Mouse (Mus musculus) heart, embryonic 13.5 days (tissue): ENCODE measurements at regions not wholly inside any gene's neighbourhood (a gene's known extent, or its start where the extent isn't known, plus 50 kb on each side); places are given as distances from the start of the nearest gene placed in this dataset.

Experiments used
- ATAC-seq: fragments of 200-750 bp; cut with Nextera tagmentation; 2 replicates; pipeline ENCODE4 v1.8.0; 2017; ENCODE audit warnings: moderate TSS enrichment; ENCODE audit not compliant: insufficient number of reproducible peaks, low FRiP score, low TSS enrichment; ENCODE audit errors: extremely low read depth
- H3K27ac ChIP-seq: fragments of 300-500 bp; sonication (generic); replicated peaks from 2 replicates; pipeline ENCODE4 v1.5.1; 2015; ENCODE audit warnings: moderate library complexity, mild to moderate bottlenecking, inconsistent platforms
- H3K27me3 ChIP-seq: fragments of 300-500 bp; sonication (generic); replicated peaks from 2 replicates; pipeline ENCODE4 v1.6.1; 2015; ENCODE audit warnings: mild to moderate bottlenecking, inconsistent platforms
- H3K36me3 ChIP-seq: fragments of 300-500 bp; sonication (generic); 2 replicates; pipeline ENCODE4 v1.6.1; 2015; ENCODE audit warnings: mild to moderate bottlenecking, inconsistent platforms
- H3K4me1 ChIP-seq: fragments of 300-500 bp; sonication (generic); 2 replicates; pipeline ENCODE4 v1.6.1; 2015; ENCODE audit warnings: inconsistent platforms
- H3K4me2 ChIP-seq: fragments of 300-500 bp; sonication (generic); 2 replicates; pipeline ENCODE4 v1.6.1; 2015; ENCODE audit warnings: inconsistent platforms, mild to moderate bottlenecking, moderate library complexity
- H3K4me3 ChIP-seq: fragments of 300-500 bp; sonication (generic); 2 replicates; pipeline ENCODE4 v1.5.1; 2015; ENCODE audit warnings: moderate library complexity, mild to moderate bottlenecking, inconsistent platforms
- H3K9ac ChIP-seq: fragments of 300-500 bp; sonication (generic); 2 replicates; pipeline ENCODE4 v1.6.1; 2015; ENCODE audit warnings: inconsistent platforms, mild to moderate bottlenecking, moderate library complexity
- H3K9me3 ChIP-seq: fragments of 300-500 bp; sonication (generic); 2 replicates; pipeline ENCODE4 v1.6.1; 2016; ENCODE audit warnings: inconsistent platforms
- WGBS: fragments of 180-500 bp; shearing (Covaris S2); methylation state at CpG from one replicate; pipeline ENCODE4 v1.1.7; 2015; ENCODE audit warnings: mixed read lengths; 5-methylcytosine and 5-hydroxymethylcytosine counted together

GRCm38 (mm10) chr2:174848981-174849681, 88.7 kb downstream of the Edn3 start:
- H3K27me3 ChIP-seq = peaks cover 2% of the 10 kb centered on the region; the same call in 1 of the 2 replicates
- H3K9ac ChIP-seq = no peak overlapping the region
- no peaks in the 10 kb centered on the region for H3K9me3 ChIP-seq
- H3K27ac ChIP-seq = no peak overlapping the region
- WGBS = 49% methylated on average over 15 of the region's 16 CpGs
- no peaks in the 10 kb centered on the region for H3K4me1 ChIP-seq
- no peaks in the 10 kb centered on the region for H3K36me3 ChIP-seq
- no peak overlapping the region for H3K4me3 ChIP-seq
- H3K4me2 ChIP-seq = no peak overlapping the region
- ATAC-seq = no peak

GRCm38 (mm10) chr2:174850860-174851259, 90.4 kb downstream of the Edn3 start:
- H3K27me3 ChIP-seq = peaks cover 3% of the 10 kb centered on the region; the same call in 1 of the 2 replicates
- H3K4me3 ChIP-seq = no peak overlapping the region
- no peaks in the 10 kb centered on the region for H3K4me1 ChIP-seq
- ATAC-seq = no peak
- no peaks in the 10 kb centered on the region for H3K9me3 ChIP-seq
- WGBS = 61% methylated on average over 16 of the region's 16 CpGs
- no peak overlapping the region for H3K27ac ChIP-seq
- no peak overlapping the region for H3K9ac ChIP-seq
- no peak overlapping the region for H3K4me2 ChIP-seq
- H3K36me3 ChIP-seq = no peaks in the 10 kb centered on the region

- WGBS = 21% methylated on average over 22 of the region's 22 CpGs
- ATAC-seq = no peak
- no peaks in the 10 kb centered on the region for H3K36me3 ChIP-seq
- peaks cover 3% of the 10 kb centered on the region; the same call in 1 of the 2 replicates for H3K27me3 ChIP-seq
- no peak overlapping the region for H3K4me2 ChIP-seq
- no peaks in the 10 kb centered on the region for H3K9me3 ChIP-seq
- no peak overlapping the region for H3K27ac ChIP-seq
- H3K4me1 ChIP-seq = no peaks in the 10 kb centered on the region
- no peak overlapping the region for H3K9ac ChIP-seq
- H3K4me3 ChIP-seq = no peak overlapping the region
Measured at GRCm38 (mm10) chr2:174851525-174852330, 91.3 kb downstream of the Edn3 start.

- Histone ChIP-seq H3K4me2 (no peak overlapping the region), H3K27me3 (peaks cover 3% of the 10 kb centered on the region; the same call in 1 of the 2 replicates), H3K4me1 (peaks cover 10% of the 10 kb centered on the region), H3K36me3 (no peaks in the 10 kb centered on the region), H3K9ac (no peak overlapping the region), H3K9me3 (no peaks in the 10 kb centered on the region), H3K4me3 (no peak overlapping the region), H3K27ac (no peak overlapping the region)
- WGBS = 68% methylated on average over 8 of the region's 8 CpGs
- ATAC-seq = no peak
Measured at GRCm38 (mm10) chr2:174853786-174854185, 93.4 kb downstream of the Edn3 start.

- Histone ChIP-seq H3K36me3 (no peaks in the 10 kb centered on the region), H3K27me3 (peaks cover 3% of the 10 kb centered on the region; the same call in 1 of the 2 replicates), H3K9ac (no peak overlapping the region), H3K4me3 (no peak overlapping the region), H3K9me3 (no peaks in the 10 kb centered on the region), H3K4me1 (peaks cover 19% of the 10 kb centered on the region), H3K27ac (no peak overlapping the region), H3K4me2 (no peak overlapping the region)
- no peak for ATAC-seq
- WGBS = 72% methylated on average over 8 of the region's 8 CpGs
Measured at GRCm38 (mm10) chr2:174855548-174855947, 95.1 kb downstream of the Edn3 start.

- Histone ChIP-seq H3K9ac (no peak overlapping the region), H3K27me3 (peaks cover 3% of the 10 kb centered on the region; the same call in 1 of the 2 replicates)
- WGBS = 86% methylated on average over 5 of the region's 5 CpGs
Measured at GRCm38 (mm10) chr2:174856135-174856534, 95.7 kb downstream of the Edn3 start.

GRCm38 (mm10) chr2:174858011-174858834, 97.8 kb downstream of the Edn3 start:
- ATAC-seq = no peak; the same call in 1 of the 2 replicates
- Histone ChIP-seq H3K27ac (peak overlapping the region; percentile 59), H3K9ac (peak overlapping the region; percentile 65), H3K27me3 (0 out of 2 replicates have a peak, but pooled peaks cover 3% of the 10 kb centered on the region), H3K4me2 (peak overlapping the region; percentile 47), H3K36me3 (no peaks in the 10 kb centered on the region), H3K9me3 (no peaks in the 10 kb centered on the region), H3K4me3 (0 out of 2 replicates have a peak overlapping the region, but pooled peaks have one; percentile 11), H3K4me1 (peaks cover 19% of the 10 kb centered on the region)
- 22% methylated on average over 15 of the region's 15 CpGs for WGBS

More at GRCm38 (mm10) chr2:174856135-174856534, 95.7 kb downstream of the Edn3 start:
- no peaks in the 10 kb centered on the region for H3K36me3 ChIP-seq
- no peak overlapping the region for H3K4me3 ChIP-seq
- no peak overlapping the region for H3K4me2 ChIP-seq
- H3K4me1 ChIP-seq = peaks cover 19% of the 10 kb centered on the region
- no peak for ATAC-seq
- no peak overlapping the region for H3K27ac ChIP-seq
- no peaks in the 10 kb centered on the region for H3K9me3 ChIP-seq

GRCm38 (mm10) chr2:174858835-174859215, 98.4 kb downstream of the Edn3 start:
- Histone ChIP-seq H3K4me1 (peaks cover 19% of the 10 kb centered on the region), H3K36me3 (no peaks in the 10 kb centered on the region), H3K4me2 (peak overlapping the region; percentile 47), H3K27me3 (0 out of 2 replicates have a peak, but pooled peaks cover 3% of the 10 kb centered on the region), H3K4me3 (0 out of 2 replicates have a peak overlapping the region, but pooled peaks have one; percentile 11), H3K27ac (peak overlapping the region; percentile 59), H3K9me3 (no peaks in the 10 kb centered on the region), H3K9ac (peak overlapping the region; percentile 65)
- no peak for ATAC-seq
- 17% methylated on average over 2 of the region's 2 CpGs for WGBS

GRCm38 (mm10) chr2:174859533-174859932, 99.1 kb downstream of the Edn3 start:
- peak overlapping the region; percentile 59 for H3K27ac ChIP-seq
- H3K4me2 ChIP-seq = no peak overlapping the region
- ATAC-seq = no peak
- no peaks in the 10 kb centered on the region for H3K9me3 ChIP-seq
- H3K4me3 ChIP-seq = no peak overlapping the region
- no peaks in the 10 kb centered on the region for H3K36me3 ChIP-seq
- H3K4me1 ChIP-seq = peaks cover 19% of the 10 kb centered on the region
- 36% methylated on average over 7 of the region's 7 CpGs for WGBS
- no peak overlapping the region for H3K9ac ChIP-seq
- no peaks in the 10 kb centered on the region for H3K27me3 ChIP-seq

- 85% methylated on average over 3 of the region's 3 CpGs for WGBS
- no peaks in the 10 kb centered on the region for H3K36me3 ChIP-seq
- no peak for ATAC-seq
Measured at GRCm38 (mm10) chr2:174864657-174865056, 104.2 kb downstream of the Edn3 start.

GRCm38 (mm10) chr2:174866546-174866945, 106.1 kb downstream of the Edn3 start:
- H3K4me1 ChIP-seq = peaks cover 37% of the 10 kb centered on the region
- no peaks in the 10 kb centered on the region for H3K27me3 ChIP-seq
- 0 out of 2 replicates have a peak overlapping the region, but pooled peaks have one; percentile 8 for H3K27ac ChIP-seq
- no peak for ATAC-seq
- WGBS = 36% methylated on average over 8 of the region's 8 CpGs
- no peaks in the 10 kb centered on the region for H3K36me3 ChIP-seq
- H3K9me3 ChIP-seq = no peaks in the 10 kb centered on the region
- no peak overlapping the region for H3K9ac ChIP-seq
- H3K4me3 ChIP-seq = no peak overlapping the region
- no peak overlapping the region for H3K4me2 ChIP-seq

More at GRCm38 (mm10) chr2:174864657-174865056, 104.2 kb downstream of the Edn3 start:
- Histone ChIP-seq H3K27me3 (no peaks in the 10 kb centered on the region), H3K4me1 (peaks cover 33% of the 10 kb centered on the region), H3K9ac (no peak overlapping the region), H3K4me2 (no peak overlapping the region), H3K9me3 (no peaks in the 10 kb centered on the region), H3K27ac (no peak overlapping the region), H3K4me3 (no peak overlapping the region)
